Mouse (Mus musculus) brain, embryonic 18.5 days (tissue): ENCODE data around the gene 4930451I11Rik.
A peak's percentile ranks its signal among the peaks of the same experiment; 100 is the strongest.

ENCODE experiments used
- DNase-seq: peaks from one replicate; pipeline ENCODE4 v3.0.0-alpha.2; 2012; ENCODE audit warnings: low read depth, low spot score

Gene 4930451I11Rik

DNA sequence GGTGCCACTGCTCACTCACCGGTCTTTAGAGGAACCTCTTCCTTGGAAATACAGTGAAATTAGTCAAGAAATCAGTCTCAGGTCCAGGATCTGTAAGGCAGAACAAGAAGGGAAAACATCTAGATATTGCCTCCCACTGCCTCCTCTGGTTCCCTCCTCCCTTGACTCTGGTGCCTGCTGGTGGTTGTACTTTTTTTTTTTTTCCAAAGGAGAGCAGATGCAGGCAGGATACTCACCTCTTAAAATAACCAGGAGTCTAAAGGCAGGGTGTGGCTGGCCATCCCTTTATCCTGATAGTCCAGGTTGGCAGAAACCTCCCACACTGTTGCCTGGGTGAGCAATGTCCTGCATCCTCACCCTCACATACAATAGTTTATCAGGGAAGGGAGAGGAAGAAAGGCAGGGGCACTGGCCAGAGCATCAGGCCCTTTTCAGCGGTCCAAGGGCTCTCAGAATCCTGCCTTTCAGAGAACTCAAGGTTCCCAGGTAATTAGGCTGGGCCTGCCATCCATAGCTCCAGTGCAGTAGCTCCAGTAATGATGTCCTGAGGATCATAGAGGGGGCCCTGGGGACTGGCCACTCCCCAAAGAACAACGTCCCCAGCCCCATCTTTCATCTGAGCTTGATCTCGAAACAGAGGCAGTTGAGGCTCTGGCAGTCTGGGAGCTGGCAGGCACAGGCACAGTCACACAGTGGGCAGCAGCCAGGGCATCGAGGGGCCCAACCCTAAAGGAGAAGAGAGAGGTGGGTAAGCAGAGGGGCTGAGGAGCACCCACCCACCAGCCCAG, 31.0 kb downstream of the 4930451I11Rik start:
- DNase-seq: no peak

DNA sequence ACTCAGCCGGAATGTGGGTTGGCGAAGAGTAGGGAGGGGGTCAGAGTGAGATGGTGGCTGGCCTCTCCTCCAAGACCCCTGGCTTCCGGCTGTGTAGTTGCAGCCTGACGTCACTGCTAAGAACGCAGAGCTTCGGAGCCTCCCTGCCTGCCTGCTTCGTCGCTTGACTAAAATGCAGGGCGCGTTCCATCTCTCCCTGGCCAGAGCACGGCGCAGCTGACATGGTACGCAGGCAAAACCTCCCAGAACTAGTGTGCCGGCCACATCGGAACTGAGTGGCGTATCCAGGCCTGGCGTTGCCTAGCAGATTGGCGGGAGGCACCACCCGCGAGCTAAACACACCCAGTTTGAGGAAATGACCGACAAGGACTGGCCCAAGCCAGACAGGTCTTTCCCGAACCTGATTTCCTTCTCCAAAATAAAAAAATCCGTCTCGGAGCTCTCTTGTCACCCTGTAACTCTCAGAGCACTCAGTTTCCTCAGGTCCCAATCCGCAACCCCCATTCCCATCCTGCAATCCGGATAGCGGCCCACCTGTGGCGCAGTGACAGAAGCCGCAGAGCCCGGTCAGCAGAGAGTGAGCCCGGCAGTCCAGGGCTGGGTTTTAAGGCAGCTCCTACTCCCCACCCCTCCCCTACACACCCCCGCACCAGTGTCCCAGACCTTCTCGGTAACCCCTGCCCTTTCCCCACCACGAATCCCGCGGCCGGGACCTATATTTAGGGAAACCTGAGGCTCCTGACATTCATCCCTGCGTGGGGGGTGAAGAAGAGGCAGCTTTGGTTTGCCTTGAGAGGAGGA, 31.8 kb downstream of the 4930451I11Rik start:
- DNase-seq: peak; percentile 82

DNA sequence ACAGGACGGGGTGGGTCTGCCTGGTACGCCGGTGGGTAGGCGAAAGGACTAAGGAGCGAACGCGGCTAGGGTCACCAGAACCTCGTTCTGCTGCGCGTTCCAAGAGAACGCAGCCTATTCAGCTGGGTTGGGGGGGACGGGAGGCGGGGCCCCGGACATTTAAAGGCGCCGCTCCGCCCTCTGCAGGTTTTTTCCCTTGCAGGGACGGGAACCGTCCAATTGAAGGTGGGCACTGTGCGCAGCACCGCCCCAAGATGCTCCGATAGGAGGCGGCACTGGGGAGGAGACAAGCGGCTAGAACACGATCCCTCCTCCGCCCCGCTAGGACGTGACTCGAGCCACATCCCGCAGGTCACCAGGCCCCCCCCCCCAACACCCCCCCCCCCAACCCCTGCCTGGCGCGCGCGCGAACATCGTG, 32.4 kb downstream of the 4930451I11Rik start:
- DNase-seq: peak; percentile 96

GRCm38 (mm10) chr7:126798127-126799049, 33.1 kb downstream of the 4930451I11Rik start:
- no peak for DNase-seq

- DNase-seq: no peak
These were observed 33.9 kb downstream of the 4930451I11Rik start, which contains the start of gene Fam57b for GRCm38 (mm10) chr7:126797411-126798126. TSS of gene Fam57b (plus strand) at chr7:126797668.

- DNase-seq: no peak
These were observed 35.0 kb downstream of the 4930451I11Rik start for GRCm38 (mm10) chr7:126796350-126796932.

- DNase-seq: no peak
These were observed 35.8 kb downstream of the 4930451I11Rik start for GRCm38 (mm10) chr7:126795387-126796317.

GRCm38 (mm10) chr7:126794271-126794605, 37.2 kb downstream of the 4930451I11Rik start:
- DNase-seq: no peak

DNA sequence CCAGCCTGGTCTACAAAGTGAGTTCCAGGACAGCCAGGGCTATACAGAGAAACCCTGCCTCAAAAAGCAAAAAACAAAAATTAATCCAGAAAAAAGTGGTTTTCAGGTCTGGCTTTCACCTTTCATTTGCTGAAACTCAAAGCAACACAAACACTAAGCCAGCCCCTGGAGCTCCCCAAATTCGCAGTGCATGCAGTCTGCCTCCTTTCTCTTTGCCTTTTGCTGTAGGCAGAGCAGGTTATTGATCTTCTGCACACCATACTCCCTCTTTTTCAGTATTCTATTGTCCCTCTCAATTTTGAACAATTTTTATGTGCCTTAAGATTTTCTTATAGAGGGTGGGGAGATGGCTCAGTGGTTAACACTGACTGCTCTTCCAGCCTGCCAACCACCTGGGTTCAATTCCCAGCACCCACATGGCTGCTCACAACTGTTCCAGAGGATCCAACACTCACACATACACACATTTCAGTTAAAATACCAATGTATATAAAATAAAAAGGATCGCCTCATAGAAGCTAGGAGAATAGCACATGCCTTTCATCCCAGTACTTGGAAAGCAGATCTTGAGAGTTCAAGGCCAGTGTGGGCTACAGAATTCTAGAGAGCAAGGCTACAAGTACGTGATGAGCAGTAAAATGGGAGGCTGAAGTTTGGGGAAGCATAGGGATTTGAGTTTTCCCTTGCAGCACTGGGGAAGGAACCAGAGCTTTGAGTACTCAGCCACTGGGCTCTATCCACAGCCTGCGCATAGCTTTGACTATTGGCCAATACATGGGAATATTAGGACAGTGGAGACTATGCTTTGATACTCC, 37.8 kb downstream of the 4930451I11Rik start:
- DNase-seq: no peak

- DNase-seq: no peak
These were observed 38.6 kb downstream of the 4930451I11Rik start for GRCm38 (mm10) chr7:126792721-126793443.

GRCm38 (mm10) chr7:126791851-126792720, 39.4 kb downstream of the 4930451I11Rik start, which contains the start of gene Ppp4c:
TSS of gene Ppp4c (minus strand) at chr7:126792496.
- peak; percentile 93 for DNase-seq

GRCm38 (mm10) chr7:126789141-126789540, 42.3 kb downstream of the 4930451I11Rik start:
- no peak for DNase-seq

- DNase-seq: no peak
These were observed 45.3 kb downstream of the 4930451I11Rik start for GRCm38 (mm10) chr7:126786142-126786541.

DNA sequence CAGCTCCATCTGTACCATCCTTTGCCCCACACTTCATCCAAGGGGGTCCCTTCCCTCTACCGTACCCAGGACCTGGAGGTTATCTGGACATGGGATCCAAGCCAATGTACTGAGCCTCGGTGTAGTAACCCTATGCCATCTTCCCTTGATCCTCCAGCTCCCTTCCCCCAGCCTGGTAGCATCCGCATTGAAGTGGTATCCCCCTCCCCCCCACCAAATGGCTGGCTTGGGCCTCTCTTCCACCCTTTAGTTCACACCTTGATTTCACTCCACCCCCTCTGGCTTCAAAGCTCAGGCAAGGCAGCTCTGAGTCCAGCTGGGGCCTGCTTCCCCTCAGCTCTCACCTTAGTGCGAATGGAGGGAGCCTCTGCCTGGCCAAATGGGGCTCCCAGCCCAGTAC, 46.4 kb downstream of the 4930451I11Rik start:
- DNase-seq: no peak

DNA sequence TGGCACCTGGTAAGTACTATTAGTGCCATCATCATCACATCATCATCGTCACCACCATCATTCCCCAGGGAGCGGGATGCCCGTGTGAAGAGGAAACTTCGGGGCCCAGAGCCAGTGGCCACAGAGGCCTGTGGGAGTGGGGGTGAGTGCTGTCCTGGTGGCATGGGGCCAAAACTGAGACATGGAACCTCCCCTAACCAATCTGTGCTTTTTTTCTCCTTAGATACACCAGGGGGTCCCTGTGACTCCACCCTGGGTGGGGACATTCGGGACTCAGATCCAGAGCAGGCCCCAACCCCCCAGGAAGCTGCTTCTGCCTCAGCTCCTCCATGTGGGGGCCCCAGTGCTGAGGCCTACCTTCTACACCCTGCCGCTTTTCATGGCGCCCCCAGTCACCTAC, 47.0 kb downstream of the 4930451I11Rik start:
- no peak for DNase-seq

GRCm38 (mm10) chr7:126782693-126783092, 48.7 kb downstream of the 4930451I11Rik start:
- DNase-seq: no peak
